Mouse (Mus musculus) G1E (cell line): ENCODE data around the gene Nacc1.

Experiments used
- CTCF ChIP-seq: IDR thresholded peaks from 2 replicates; pipeline ENCODE4 v1.5.1; 2012; ENCODE audit warnings: low read depth, low read length, inconsistent platforms, mixed read lengths
- GATA1 ChIP-seq: IDR thresholded peaks from 2 replicates; pipeline ENCODE4 v1.6.1; 2012; ENCODE audit warnings: borderline replicate concordance, low read length, inconsistent platforms, mixed read lengths
- TAL1 ChIP-seq: conservative IDR thresholded peaks from 2 replicates; pipeline ENCODE4 v1.6.1; 2012; ENCODE audit warnings: low read depth, low read length, inconsistent platforms, mixed read lengths

DNA sequence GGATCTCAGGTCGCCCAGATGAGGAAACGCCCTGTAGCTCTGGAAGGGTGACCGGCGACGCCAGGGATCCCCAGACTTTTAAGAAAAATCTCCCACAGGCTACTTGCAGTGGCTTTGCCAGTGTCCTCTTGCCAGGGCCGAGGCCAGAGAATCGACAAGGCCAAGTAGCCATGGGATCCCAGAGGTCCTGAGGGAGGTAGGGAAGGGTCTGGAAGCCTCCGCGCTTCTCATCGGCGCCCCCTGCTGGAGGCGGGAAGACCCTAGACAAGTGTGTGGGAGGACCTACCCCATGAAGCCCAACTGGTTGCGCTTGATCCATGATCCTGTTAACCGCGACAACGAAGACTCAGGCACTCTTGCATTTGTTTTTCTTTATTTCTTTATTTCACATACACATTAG is 16.7 kb upstream of the Nacc1 start:
- peak; percentile 89 for TF ChIP-seq CTCF
- TF ChIP-seq TAL1, result no peak
- TF ChIP-seq GATA1, result no peak
